Mouse (Mus musculus) olfactory bulb, adult 2 months (tissue): Measurements from ENCODE around the gene Cib2. TPM values are rescaled to one million over a fixed set of nuclear protein-coding genes. Genes with fewer than 3 reads are reported as not detected.
"Not testable (repeated sequence)": the region's sequence is repeated elsewhere in the genome, so short reads cannot be mapped to it uniquely, and the experiment has no call there.

Experiments
- H3K27ac ChIP-seq: fragments of 200-500 bp; 2 replicates; pipeline ENCODE4 v1.5.1; 2012; ENCODE audit warnings: low read depth, low read length; ENCODE audit not compliant: insufficient read depth
- H3K4me1 ChIP-seq: fragments of 200-500 bp; 2 replicates; pipeline ENCODE4 v1.6.1; 2012; ENCODE audit warnings: low read length; ENCODE audit not compliant: control insufficient read depth, insufficient read depth
- H3K4me3 ChIP-seq: fragments of 200-500 bp; 2 replicates; pipeline ENCODE4 v1.5.1; 2012; ENCODE audit warnings: mild to moderate bottlenecking, low read depth, low read length, moderate library complexity; ENCODE audit not compliant: insufficient read depth
- CTCF ChIP-seq: fragments of 200-500 bp; IDR thresholded peaks from 2 replicates; pipeline ENCODE4 v1.5.1; 2012; ENCODE audit warnings: low read depth, mild to moderate bottlenecking, low read length, moderate library complexity; ENCODE audit not compliant: insufficient read depth
- POLR2A ChIP-seq: fragments of 200-500 bp; IDR thresholded peaks from 2 replicates; pipeline ENCODE4 v1.6.1; 2012; ENCODE audit warnings: mild to moderate bottlenecking, low read depth, low read length, moderate library complexity; ENCODE audit not compliant: insufficient read depth
- WGBS: fragments of 180-500 bp; shearing (Covaris S2); methylation state at CpG from one replicate; pipeline ENCODE4 v1.1.7; 2018; 5-methylcytosine and 5-hydroxymethylcytosine counted together
- polyA plus RNA-seq: library from polyadenylated mRNA; stranded (reverse); fragments of >200 nt; gene quantifications from 2 replicates; pipeline ENCODE4 v1.2.4, GENCODE M21; 2012; ENCODE audit warnings: low replicate concordance; ENCODE audit not compliant: missing spikeins, insufficient read depth, insufficient read length

Cib2 gene
- polyA plus RNA-seq: not detected in 2 replicates

- H3K4me3 ChIP-seq: peak within 1 kb of the TSS; percentile 50
- WGBS: 4% methylated on average over 54 of the region's 54 CpGs
- H3K27ac ChIP-seq: no peak within 1 kb of the TSS
- TF ChIP-seq CTCF (no peak), POLR2A (no peak; the same call in 1 of the 2 replicates)
- H3K4me1 ChIP-seq: peaks cover 7% of the 10 kb centered on the region; the same call in 1 of the 2 replicates
These were observed at the start of gene Cib2 for GRCm38 (mm10) chr9:54559771-54560471. Gene Cib2, minus strand, starts transcription at chr9:54560218.

- Histone ChIP-seq H3K27ac (no peak overlapping the region), H3K4me3 (no peak overlapping the region), H3K4me1 (peaks cover 5% of the 10 kb centered on the region; the same call in 1 of the 2 replicates)
- WGBS: 53% methylated on average over 4 of the region's 4 CpGs
- TF ChIP-seq POLR2A: no peak
These were observed 44.9 kb upstream of the Cib2 start for GRCm38 (mm10) chr9:54604886-54605285.

GRCm38 (mm10) chr9:54604131-54604654 is 44.2 kb upstream of the Cib2 start:
- TF ChIP-seq POLR2A (no peak), CTCF (no peak)
- no peak overlapping the region for H3K4me3 ChIP-seq
- WGBS: 70% methylated on average over 5 of the region's 5 CpGs
- no peak overlapping the region for H3K27ac ChIP-seq
- H3K4me1 ChIP-seq: peaks cover 5% of the 10 kb centered on the region; the same call in 1 of the 2 replicates

GRCm38 (mm10) chr9:54602916-54603315 is 42.9 kb upstream of the Cib2 start:
- WGBS: 57% methylated on average over 7 of the region's 7 CpGs

GRCm38 (mm10) chr9:54602386-54602785 is 42.4 kb upstream of the Cib2 start:
- Histone ChIP-seq H3K27ac (no peak overlapping the region), H3K4me1 (peaks cover 5% of the 10 kb centered on the region; the same call in 1 of the 2 replicates), H3K4me3 (no peak overlapping the region)
- 33% methylated on average over 2 of the region's 2 CpGs for WGBS
- no peak for TF ChIP-seq POLR2A
- no peak for TF ChIP-seq CTCF

More at GRCm38 (mm10) chr9:54602916-54603315, 42.9 kb upstream of the Cib2 start:
- Histone ChIP-seq H3K4me3 (no peak overlapping the region), H3K27ac (no peak overlapping the region), H3K4me1 (peaks cover 5% of the 10 kb centered on the region; the same call in 1 of the 2 replicates)
- TF ChIP-seq CTCF (no peak), POLR2A (no peak)

GRCm38 (mm10) chr9:54596752-54597465 is 36.9 kb upstream of the Cib2 start:
- Histone ChIP-seq H3K4me3 (no peak overlapping the region), H3K4me1 (no peaks in the 10 kb centered on the region), H3K27ac (no peak overlapping the region)
- WGBS: 95% methylated on average over 15 of the region's 15 CpGs
- TF ChIP-seq POLR2A (no peak), CTCF (no peak)

GRCm38 (mm10) chr9:54593652-54594051 is 33.6 kb upstream of the Cib2 start:
- not testable (repeated sequence) for H3K27ac ChIP-seq, H3K4me3 ChIP-seq, H3K4me1 ChIP-seq
- WGBS: 66% methylated on average over 4 of the region's 4 CpGs

- peaks cover 4% of the 10 kb centered on the region; the same call in 1 of the 2 replicates for H3K4me1 ChIP-seq
- TF ChIP-seq POLR2A: no peak
- H3K4me3 ChIP-seq: no peak overlapping the region
- WGBS: 62% methylated on average over 4 of the region's 4 CpGs
- no peak overlapping the region for H3K27ac ChIP-seq
These were observed 27.8 kb upstream of the Cib2 start for GRCm38 (mm10) chr9:54587863-54588262.

GRCm38 (mm10) chr9:54586199-54587061 is 26.4 kb upstream of the Cib2 start, which contains the start of gene Idh3a:
Gene Idh3a, plus strand, starts transcription at chr9:54586334.
- H3K4me1 ChIP-seq: peaks cover 4% of the 10 kb centered on the region; the same call in 1 of the 2 replicates
- WGBS: 1% methylated on average over 73 of the region's 73 CpGs
- H3K27ac ChIP-seq: peak within 1 kb of the TSS; percentile 11; the same call in 1 of the 2 replicates
- peak within 1 kb of the TSS; percentile 59 for H3K4me3 ChIP-seq
- TF ChIP-seq CTCF (no peak), POLR2A (peak; percentile 72; the same call in 1 of the 2 replicates)
